Mouse (Mus musculus): ENCODE data around the gene Mlh3. TPM values are rescaled to one million over a fixed set of nuclear protein-coding genes. Genes with fewer than 3 reads are reported as not detected.
"Not testable (repeated sequence)": the region's sequence is repeated elsewhere in the genome, so short reads cannot be mapped to it uniquely, and the experiment has no call there.

The Mlh3 gene
- total RNA-seq (2021): 9.3 and 11.3 TPM in 2 replicates
- long read RNA-seq, experiment 1, partial matches to known transcripts: 0 of 1 reads
- long read RNA-seq, experiment 1, other reads (novel, unspliced or antisense): 1 of 1 reads
- long read RNA-seq, experiment 2, full-length matches to known transcripts: 1 of 4 reads
- long read RNA-seq, experiment 2, partial matches to known transcripts: 1 of 4 reads
- long read RNA-seq, experiment 2, other reads (novel, unspliced or antisense): 2 of 4 reads

- peak; percentile 91 for DNase-seq
Measured at GRCm38 (mm10) chr12:85270319-85270718, at the start of gene Mlh3. Gene Mlh3 (minus strand): TSS chr12:85270599.

- no peak for DNase-seq
Measured at GRCm38 (mm10) chr12:85308651-85309050, 38.3 kb upstream of the Mlh3 start.

GRCm38 (mm10) chr12:85305247-85305892 lies 35.0 kb upstream of the Mlh3 start:
- DNase-seq: peak; percentile 88

GRCm38 (mm10) chr12:85304725-85305124 lies 34.3 kb upstream of the Mlh3 start:
- no peak for DNase-seq

- no peak for DNase-seq
Measured at GRCm38 (mm10) chr12:85303256-85303655, 32.9 kb upstream of the Mlh3 start.

- no peak for DNase-seq
Measured at GRCm38 (mm10) chr12:85298835-85299180, 28.4 kb upstream of the Mlh3 start.

- DNase-seq: no peak
Measured at GRCm38 (mm10) chr12:85298127-85298834, 27.9 kb upstream of the Mlh3 start.

- no peak for DNase-seq
Measured at GRCm38 (mm10) chr12:85297345-85297997, 27.1 kb upstream of the Mlh3 start.

GRCm38 (mm10) chr12:85296915-85297314 lies 26.5 kb upstream of the Mlh3 start:
- DNase-seq: no peak

GRCm38 (mm10) chr12:85295506-85295905 lies 25.1 kb upstream of the Mlh3 start:
- no peak for DNase-seq

GRCm38 (mm10) chr12:85292906-85293305 lies 22.5 kb upstream of the Mlh3 start:
- no peak for DNase-seq

- no peak for DNase-seq
Measured at GRCm38 (mm10) chr12:85292288-85292687, 21.9 kb upstream of the Mlh3 start.

GRCm38 (mm10) chr12:85291541-85291940 lies 21.1 kb upstream of the Mlh3 start:
- no peak for DNase-seq

GRCm38 (mm10) chr12:85290633-85291032 lies 20.2 kb upstream of the Mlh3 start:
- no peak for DNase-seq

- peak; percentile 21 for DNase-seq
Measured at GRCm38 (mm10) chr12:85289157-85290000, 19.0 kb upstream of the Mlh3 start.

GRCm38 (mm10) chr12:85288486-85289156 lies 18.2 kb upstream of the Mlh3 start, which contains the start of gene Zc2hc1c:
Gene Zc2hc1c (plus strand): TSS chr12:85288591.
- peak; percentile 95 for DNase-seq

GRCm38 (mm10) chr12:85287809-85288485 lies 17.5 kb upstream of the Mlh3 start, which contains the start of gene Acyp1:
Gene Acyp1 (minus strand): TSS chr12:85288438.
- DNase-seq: peak; percentile 59

GRCm38 (mm10) chr12:85286941-85287340 lies 16.5 kb upstream of the Mlh3 start:
- peak; percentile 41 for DNase-seq

- DNase-seq: no peak
Measured at GRCm38 (mm10) chr12:85284996-85285395, 14.6 kb upstream of the Mlh3 start.

GRCm38 (mm10) chr12:85284331-85284730 lies 13.9 kb upstream of the Mlh3 start:
- no peak for DNase-seq

- DNase-seq: not testable (repeated sequence)
Measured at GRCm38 (mm10) chr12:85281756-85282155, 11.4 kb upstream of the Mlh3 start.
